Mouse (Mus musculus): Measurements from ENCODE around the gene Akr7a5. TPM values are rescaled to one million over a fixed set of nuclear protein-coding genes. Genes with fewer than 3 reads are reported as not detected.

Gene Akr7a5
- polyA plus RNA-seq, 1 experiment from 2014 or later = 226 TPM

DNA sequence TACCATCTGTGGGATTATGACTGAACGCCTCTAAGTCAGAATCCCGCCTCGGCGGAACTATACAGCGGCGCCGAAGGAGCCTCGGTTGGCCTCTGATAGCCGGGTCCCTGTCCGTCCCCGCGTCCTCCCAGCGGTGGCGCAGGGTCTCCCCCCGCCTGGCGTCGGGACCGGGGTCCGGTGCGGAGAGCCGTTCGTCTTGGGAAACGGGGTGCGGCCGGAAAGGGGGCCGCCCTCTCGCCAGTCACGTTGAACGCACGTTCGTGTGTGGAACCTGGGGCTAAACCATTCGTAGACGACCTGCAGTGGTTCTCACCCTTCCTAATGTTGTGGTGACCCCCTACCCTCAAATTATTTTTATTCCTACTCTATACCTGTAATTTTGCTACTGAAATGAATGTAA lies 27.6 kb downstream of the Akr7a5 start:
- TF ChIP-seq CTCF (IDR thresholded peaks at IDR 0.05; ENCODE audit: low read depth) = no peak
- Histone ChIP-seq H3K27ac (ENCODE audit: low read depth, low read length) (no peak overlapping the region), H3K9ac (ENCODE audit: low read depth, low read length) (no peak overlapping the region), H3K9me3 (ENCODE audit: control insufficient read depth) (no peaks in the 10 kb centered on the region), H3K4me3 (ENCODE audit: low read depth, low read length) (no peak overlapping the region), H3K36me3 (ENCODE audit: control insufficient read depth, insufficient read depth) (no peaks in the 10 kb centered on the region), H3K4me2 (replicated peaks; ENCODE audit: low read depth) (no peak overlapping the region), H3K27me3 (replicated peaks; ENCODE audit: control insufficient read depth, insufficient read depth, low read length) (no peaks in the 10 kb centered on the region), H3K4me1 (replicated peaks; ENCODE audit: control insufficient read depth, insufficient read depth, low read length) (no peaks in the 10 kb centered on the region)
- 49% methylated on average over 33 of the region's 33 CpGs for WGBS
- peak; percentile 46; the same call in 1 of the 2 replicates for ATAC-seq

- Histone ChIP-seq H3K27me3 (replicated peaks; ENCODE audit: control insufficient read depth, insufficient read depth, low read length) (no peaks in the 10 kb centered on the region), H3K36me3 (ENCODE audit: control insufficient read depth, insufficient read depth) (peaks cover under 1% of the 10 kb centered on the region; the same call in 1 of the 2 replicates), H3K4me1 (replicated peaks; ENCODE audit: control insufficient read depth, insufficient read depth, low read length) (no peaks in the 10 kb centered on the region), H3K9ac (ENCODE audit: low read depth, low read length) (no peak overlapping the region), H3K4me2 (replicated peaks; ENCODE audit: low read depth) (no peak overlapping the region), H3K9me3 (ENCODE audit: control insufficient read depth) (no peaks in the 10 kb centered on the region), H3K27ac (ENCODE audit: low read depth, low read length) (no peak overlapping the region), H3K4me3 (ENCODE audit: low read depth, low read length) (no peak overlapping the region)
- ATAC-seq = no peak
- 83% methylated on average over 4 of the region's 4 CpGs for WGBS
- TF ChIP-seq CTCF (IDR thresholded peaks at IDR 0.05; ENCODE audit: low read depth) = no peak
Observed at GRCm38 (mm10) chr4:139340835-139341234, 30.3 kb downstream of the Akr7a5 start.

DNA sequence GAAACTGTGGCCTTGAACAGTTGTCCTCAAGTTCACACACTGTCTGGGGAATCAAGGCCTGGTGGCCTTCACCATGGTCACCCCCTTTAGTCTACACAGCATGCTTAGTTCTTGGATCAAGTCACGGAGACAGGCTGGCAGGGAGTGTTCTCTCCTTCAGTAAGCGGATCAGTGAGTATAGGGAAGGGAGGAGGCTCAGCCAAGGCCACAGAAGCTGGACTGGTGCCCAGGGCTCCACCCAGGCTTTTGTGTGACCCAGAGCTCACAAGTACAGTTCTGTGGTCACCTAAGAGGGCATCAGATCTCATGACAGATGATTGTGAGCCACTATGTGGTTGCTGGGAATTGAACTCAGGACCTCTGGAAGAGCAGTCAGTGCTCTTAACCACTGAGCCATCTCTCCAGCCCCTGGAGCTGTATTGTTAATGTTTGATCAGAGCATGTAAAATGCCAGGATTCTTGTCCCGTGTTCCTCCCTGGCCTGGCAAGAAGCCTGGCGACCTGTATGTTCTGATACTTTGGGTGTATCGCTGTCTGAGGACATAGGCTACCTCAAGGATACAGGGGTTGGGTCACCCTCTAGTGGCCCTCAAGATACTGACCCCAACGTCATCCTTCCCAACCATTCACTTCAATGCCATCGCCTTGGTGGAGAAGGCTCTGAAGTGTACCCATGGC lies 31.2 kb downstream of the Akr7a5 start:
- WGBS = 68% methylated on average over 7 of the region's 7 CpGs
- H3K9me3 ChIP-seq (ENCODE audit: control insufficient read depth) = no peaks in the 10 kb centered on the region
- H3K9ac ChIP-seq (ENCODE audit: low read depth, low read length) = no peak overlapping the region
- no peak for TF ChIP-seq CTCF (IDR thresholded peaks at IDR 0.05; ENCODE audit: low read depth)
- no peak overlapping the region for H3K27ac ChIP-seq (ENCODE audit: low read depth, low read length)
- H3K36me3 ChIP-seq (ENCODE audit: control insufficient read depth, insufficient read depth) = peaks cover 9% of the 10 kb centered on the region
- H3K4me3 ChIP-seq (ENCODE audit: low read depth, low read length) = no peak overlapping the region
- H3K4me2 ChIP-seq (replicated peaks; ENCODE audit: low read depth) = no peak overlapping the region
- H3K4me1 ChIP-seq (replicated peaks; ENCODE audit: control insufficient read depth, insufficient read depth, low read length) = no peaks in the 10 kb centered on the region
- no peak for ATAC-seq
- no peaks in the 10 kb centered on the region for H3K27me3 ChIP-seq (replicated peaks; ENCODE audit: control insufficient read depth, insufficient read depth, low read length)

DNA sequence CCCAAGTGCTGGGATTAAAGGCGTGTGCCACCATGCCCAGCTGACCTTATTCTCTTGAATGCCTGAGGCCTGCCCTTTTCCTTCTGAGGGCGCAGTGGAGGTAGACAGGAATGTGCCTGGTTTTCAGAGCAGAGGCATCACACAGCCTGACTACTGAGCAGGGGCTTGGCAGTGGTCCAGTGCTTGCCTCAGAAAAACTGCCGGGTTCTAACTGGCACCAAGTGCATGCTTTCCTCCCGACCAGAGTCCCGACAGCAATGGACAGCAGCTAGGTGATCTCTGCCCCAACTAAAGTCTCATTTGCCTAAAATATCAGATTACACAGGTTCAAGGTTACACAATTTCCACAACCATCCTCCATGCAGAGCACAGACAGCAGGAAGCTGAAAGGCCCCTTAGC lies 33.2 kb downstream of the Akr7a5 start:
- H3K27me3 ChIP-seq (replicated peaks; ENCODE audit: control insufficient read depth, insufficient read depth, low read length) = no peaks in the 10 kb centered on the region
- no peak for TF ChIP-seq CTCF (IDR thresholded peaks at IDR 0.05; ENCODE audit: low read depth)
- H3K4me2 ChIP-seq (replicated peaks; ENCODE audit: low read depth) = no peak overlapping the region
- WGBS = 59% methylated on average over 5 of the region's 5 CpGs
- H3K4me1 ChIP-seq (replicated peaks; ENCODE audit: control insufficient read depth, insufficient read depth, low read length) = no peaks in the 10 kb centered on the region
- no peak overlapping the region for H3K4me3 ChIP-seq (ENCODE audit: low read depth, low read length)
- no peak overlapping the region for H3K27ac ChIP-seq (ENCODE audit: low read depth, low read length)
- peaks cover 28% of the 10 kb centered on the region for H3K36me3 ChIP-seq (ENCODE audit: control insufficient read depth, insufficient read depth)
- H3K9ac ChIP-seq (ENCODE audit: low read depth, low read length) = no peak overlapping the region
- ATAC-seq = no peak
- H3K9me3 ChIP-seq (ENCODE audit: control insufficient read depth) = no peaks in the 10 kb centered on the region

DNA sequence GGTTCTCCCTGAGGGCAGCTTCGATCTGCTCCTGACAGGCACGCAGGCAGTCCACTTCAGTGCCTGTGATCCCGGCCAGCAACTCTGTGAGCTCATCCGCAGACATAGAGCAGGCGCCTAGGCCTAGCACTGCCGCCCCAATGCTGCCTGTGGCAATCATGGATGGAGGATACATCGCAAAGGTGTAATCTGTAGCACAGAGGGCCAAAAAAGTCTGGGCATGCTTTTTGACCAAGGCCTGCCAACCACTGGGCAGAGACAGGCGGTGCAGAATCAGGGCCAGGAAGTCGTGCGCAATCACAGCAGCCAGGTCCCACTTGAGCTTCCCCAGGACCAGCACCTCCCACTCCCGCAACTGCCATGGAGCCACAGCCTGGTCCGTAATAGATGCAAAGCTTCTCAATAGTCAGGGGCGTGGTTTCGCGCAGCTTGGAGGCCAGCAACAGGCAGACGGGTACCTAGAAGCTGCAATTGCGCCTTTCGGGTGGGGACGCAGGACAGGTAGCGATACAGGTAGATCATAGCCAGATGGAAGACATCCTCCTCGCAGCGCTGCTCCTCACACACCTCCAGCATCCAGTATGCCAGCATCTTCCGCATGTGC lies 35.0 kb downstream of the Akr7a5 start:
- no peak overlapping the region for H3K4me2 ChIP-seq (replicated peaks; ENCODE audit: low read depth)
- WGBS = 81% methylated on average over 23 of the region's 23 CpGs
- H3K27ac ChIP-seq (ENCODE audit: low read depth, low read length) = no peak overlapping the region
- H3K9ac ChIP-seq (ENCODE audit: low read depth, low read length) = no peak overlapping the region
- no peak for ATAC-seq
- peaks cover 39% of the 10 kb centered on the region for H3K36me3 ChIP-seq (ENCODE audit: control insufficient read depth, insufficient read depth)
- H3K9me3 ChIP-seq (ENCODE audit: control insufficient read depth) = no peaks in the 10 kb centered on the region
- no peak overlapping the region for H3K4me3 ChIP-seq (ENCODE audit: low read depth, low read length)
- no peaks in the 10 kb centered on the region for H3K27me3 ChIP-seq (replicated peaks; ENCODE audit: control insufficient read depth, insufficient read depth, low read length)
- H3K4me1 ChIP-seq (replicated peaks; ENCODE audit: control insufficient read depth, insufficient read depth, low read length) = no peaks in the 10 kb centered on the region
- TF ChIP-seq CTCF (IDR thresholded peaks at IDR 0.05; ENCODE audit: low read depth) = no peak

DNA sequence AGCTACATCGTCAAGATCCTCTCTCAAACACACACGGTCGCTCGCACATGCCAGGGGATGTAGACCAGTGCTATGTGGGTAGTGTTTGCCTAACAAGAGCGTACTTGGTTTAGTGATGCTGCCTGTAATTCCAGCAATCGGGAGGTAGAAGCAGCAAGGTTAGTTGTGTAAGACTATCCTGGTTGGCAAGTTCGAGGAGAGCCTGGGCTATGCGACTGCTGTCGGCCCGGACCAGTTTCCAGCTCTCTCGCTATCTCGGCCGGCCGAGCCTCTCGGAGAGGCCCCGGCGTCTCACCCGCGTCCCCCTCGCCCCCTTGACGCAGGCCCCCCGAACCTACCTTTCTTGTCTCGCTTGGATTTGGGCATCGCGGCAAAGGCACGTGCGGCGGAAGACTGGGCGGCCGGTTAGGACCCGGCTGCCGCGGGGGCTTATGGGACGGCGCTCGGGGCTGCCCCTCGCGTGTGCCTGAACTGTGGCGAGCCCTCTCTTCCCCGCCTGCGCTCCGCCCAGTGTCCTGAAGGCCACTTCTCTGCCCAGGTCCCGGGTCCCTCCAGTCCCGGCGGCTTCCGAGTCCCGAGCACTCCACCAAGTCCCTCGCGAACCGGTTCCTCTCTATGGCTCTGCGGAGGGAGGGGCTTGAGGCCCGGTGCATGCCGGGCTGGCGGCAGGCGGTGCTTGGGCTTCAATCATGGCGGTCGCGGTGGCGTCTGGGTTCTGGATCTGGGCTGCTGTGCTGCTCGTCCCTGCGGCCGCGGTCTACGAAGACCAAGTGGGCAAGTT lies 41.6 kb downstream of the Akr7a5 start, which contains the start of the genes Mrto4, Emc1 and Ubr4:
Mrto4 (minus strand) TSS at position 646 of the 781 bp plus-strand sequence.
Emc1 (plus strand) TSS at position 657 of the 781 bp plus-strand sequence.
Ubr4 (plus strand) TSS at position 679 of the 781 bp plus-strand sequence.
- Histone ChIP-seq H3K4me3 (ENCODE audit: low read depth, low read length) (peak within 1 kb of the TSS; percentile 68), H3K27me3 (replicated peaks; ENCODE audit: control insufficient read depth, insufficient read depth, low read length) (no peaks in the 10 kb centered on the region), H3K4me2 (replicated peaks; ENCODE audit: low read depth) (peak within 1 kb of the TSS; percentile 73), H3K9ac (ENCODE audit: low read depth, low read length) (peak within 1 kb of the TSS; percentile 85), H3K27ac (ENCODE audit: low read depth, low read length) (peak within 1 kb of the TSS; percentile 97), H3K4me1 (replicated peaks; ENCODE audit: control insufficient read depth, insufficient read depth, low read length) (0 out of 2 replicates have a peak, but pooled peaks cover 7% of the 10 kb centered on the region), H3K36me3 (ENCODE audit: control insufficient read depth, insufficient read depth) (peaks cover 41% of the 10 kb centered on the region), H3K9me3 (ENCODE audit: control insufficient read depth) (no peaks in the 10 kb centered on the region)
- ATAC-seq = peak; percentile 92
- WGBS = under 1% methylated on average over 64 of the region's 64 CpGs
- TF ChIP-seq CTCF (IDR thresholded peaks at IDR 0.05; ENCODE audit: low read depth) = no peak
